Mouse (Mus musculus) kidney, embryonic 16.5 days (tissue): ENCODE results near the gene Zfp184. TPM values are rescaled to one million over a fixed set of nuclear protein-coding genes. Genes with fewer than 3 reads are reported as not detected.

ENCODE experiments used
- ATAC-seq: fragments of 200-750 bp; cut with Nextera tagmentation; 2 replicates; pipeline ENCODE4 v1.8.0; 2017; ENCODE audit warnings: moderate TSS enrichment; ENCODE audit not compliant: low FRiP score, low TSS enrichment
- H3K27ac ChIP-seq: fragments of 300-500 bp; sonication (generic); 2 replicates; pipeline ENCODE4 v1.5.1; 2014; ENCODE audit warnings: low read length
- H3K27me3 ChIP-seq: fragments of 300-500 bp; sonication (generic); 2 replicates; pipeline ENCODE4 v1.6.1; 2014; ENCODE audit warnings: low read length, control low read depth, mixed read lengths; ENCODE audit not compliant: insufficient read depth
- H3K36me3 ChIP-seq: fragments of 300-500 bp; sonication (generic); 2 replicates; pipeline ENCODE4 v1.6.1; 2014; ENCODE audit warnings: low read length, control low read depth, mixed read lengths; ENCODE audit not compliant: insufficient read depth
- H3K4me1 ChIP-seq: fragments of 300-500 bp; sonication (generic); 2 replicates; pipeline ENCODE4 v1.6.1; 2014; ENCODE audit warnings: low read length, control low read depth, mixed read lengths; ENCODE audit not compliant: insufficient read depth
- H3K4me2 ChIP-seq: fragments of 300-500 bp; sonication (generic); replicated peaks from 2 replicates; pipeline ENCODE4 v1.6.1; 2014; ENCODE audit warnings: low read depth, low read length
- H3K4me3 ChIP-seq: fragments of 300-500 bp; sonication (generic); 2 replicates; pipeline ENCODE4 v1.5.1; 2014; ENCODE audit warnings: mild to moderate bottlenecking, low read length
- H3K9ac ChIP-seq: fragments of 300-500 bp; sonication (generic); replicated peaks from 2 replicates; pipeline ENCODE4 v1.6.1; 2014; ENCODE audit warnings: low read length
- H3K9me3 ChIP-seq: fragments of 300-500 bp; sonication (generic); 2 replicates; pipeline ENCODE4 v1.6.1; 2016; ENCODE audit warnings: low read length, control low read depth
- WGBS: fragments of 180-500 bp; shearing (Covaris S2); extraction: QIAGEN DNeasy Blood & Tissue Kit; methylation state at CpG from one replicate; pipeline ENCODE4 v1.1.7; 2014; 5-methylcytosine and 5-hydroxymethylcytosine counted together
- polyA plus RNA-seq: library from polyadenylated mRNA; unstranded; fragments of >200 nt; fragmentation: Nextera tagmentation; extraction: Ambion mirVana; gene quantifications from 2 replicates; pipeline ENCODE4 v1.2.1, GENCODE M21; 2015

Zfp184 gene
- polyA plus RNA-seq, 1 experiment from 2014 or later, result 11.6 TPM

GRCm38 (mm10) chr13:21934982-21935791 lies 9.7 kb upstream of the Zfp184 start:
- WGBS, result 14% methylated on average over 17 of the region's 17 CpGs
- H3K4me2 ChIP-seq, result no peak overlapping the region
- peaks cover 8% of the 10 kb centered on the region; the same call in 1 of the 2 replicates for H3K4me1 ChIP-seq
- H3K27ac ChIP-seq, result no peak overlapping the region
- no peaks in the 10 kb centered on the region for H3K27me3 ChIP-seq
- H3K36me3 ChIP-seq, result no peaks in the 10 kb centered on the region
- H3K4me3 ChIP-seq, result no peak overlapping the region
- no peak for ATAC-seq
- no peak overlapping the region for H3K9ac ChIP-seq
- H3K9me3 ChIP-seq, result no peaks in the 10 kb centered on the region

DNA sequence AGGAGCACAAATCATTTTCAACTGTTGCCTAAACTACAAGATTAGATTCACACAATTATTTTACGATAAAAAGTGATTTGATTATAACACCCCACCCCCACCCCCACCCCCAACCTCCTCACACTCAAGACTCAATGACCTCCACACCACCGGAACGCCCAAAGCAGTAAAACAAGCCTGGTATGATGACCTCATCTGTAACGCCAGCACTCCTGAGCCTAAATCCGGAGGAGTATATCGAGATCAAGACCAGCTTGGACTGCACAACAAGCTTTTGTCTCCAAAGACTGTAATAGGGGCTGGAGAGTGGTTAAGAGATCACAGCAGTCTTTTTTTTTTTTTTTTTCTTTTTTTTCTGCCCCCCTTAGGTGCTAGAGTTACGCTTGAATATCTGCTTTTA lies 9.1 kb upstream of the Zfp184 start:
- no peak overlapping the region for H3K27ac ChIP-seq
- ATAC-seq, result no peak
- peaks cover 8% of the 10 kb centered on the region; the same call in 1 of the 2 replicates for H3K4me1 ChIP-seq
- no peaks in the 10 kb centered on the region for H3K27me3 ChIP-seq
- 7% methylated on average over 7 of the region's 7 CpGs for WGBS
- no peaks in the 10 kb centered on the region for H3K9me3 ChIP-seq
- no peaks in the 10 kb centered on the region for H3K36me3 ChIP-seq
- H3K4me2 ChIP-seq, result peak overlapping the region; percentile 43
- H3K4me3 ChIP-seq, result peak overlapping the region; percentile 8; the same call in 1 of the 2 replicates
- H3K9ac ChIP-seq, result no peak overlapping the region

DNA sequence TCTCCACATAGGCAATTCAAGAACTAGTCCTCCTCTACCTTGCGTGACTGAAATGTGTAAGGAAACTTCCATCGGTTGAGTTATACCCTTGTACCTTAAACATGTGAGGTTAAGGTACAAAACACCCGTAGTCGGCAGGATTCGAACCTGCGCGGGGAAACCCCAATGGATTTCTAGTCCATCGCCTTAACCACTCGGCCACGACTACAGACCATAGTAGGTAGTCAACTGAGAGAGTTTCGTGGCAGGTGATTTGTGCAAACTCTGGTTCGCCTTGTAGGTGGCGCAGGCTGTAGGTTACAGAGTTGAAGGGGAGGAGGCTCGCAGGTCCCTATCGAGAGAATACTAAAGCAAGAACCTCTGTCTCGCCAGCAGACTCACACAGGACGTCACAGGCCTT lies 7.9 kb upstream of the Zfp184 start:
- Histone ChIP-seq H3K36me3 (no peaks in the 10 kb centered on the region), H3K4me2 (peak overlapping the region; percentile 47), H3K27ac (no peak overlapping the region), H3K9me3 (no peaks in the 10 kb centered on the region), H3K4me1 (peaks cover 8% of the 10 kb centered on the region; the same call in 1 of the 2 replicates), H3K9ac (peak overlapping the region; percentile 37; the same call in 1 of the 2 replicates), H3K27me3 (no peaks in the 10 kb centered on the region), H3K4me3 (peak overlapping the region; percentile 37)
- WGBS, result 3% methylated on average over 17 of the region's 17 CpGs
- peak; percentile 17; the same call in 1 of the 2 replicates for ATAC-seq

DNA sequence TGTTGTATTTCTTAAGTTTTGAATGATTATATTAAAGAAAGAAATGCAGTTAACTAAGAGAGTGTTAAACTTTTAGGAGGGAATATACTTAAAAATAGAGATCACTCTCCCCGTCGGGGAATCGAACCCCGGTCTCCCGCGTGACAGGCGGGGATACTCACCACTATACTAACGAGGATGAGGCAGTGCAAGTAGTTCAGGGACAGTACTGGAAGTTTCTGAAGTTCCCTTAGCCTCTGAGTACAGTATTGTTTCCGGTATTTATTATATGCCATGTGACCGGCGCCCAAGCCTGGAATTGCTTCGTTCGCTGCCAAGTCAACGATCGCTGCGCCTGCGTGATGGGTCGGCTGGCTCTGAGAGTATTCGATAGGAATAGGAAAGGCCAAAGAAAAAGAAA lies 4.7 kb upstream of the Zfp184 start:
- Histone ChIP-seq H3K4me3 (peak overlapping the region; percentile 66), H3K4me1 (0 out of 2 replicates have a peak, but pooled peaks cover 4% of the 10 kb centered on the region), H3K27ac (peak overlapping the region; percentile 75), H3K9me3 (no peaks in the 10 kb centered on the region), H3K27me3 (no peaks in the 10 kb centered on the region), H3K9ac (peak overlapping the region; percentile 65), H3K4me2 (peak overlapping the region; percentile 56), H3K36me3 (no peaks in the 10 kb centered on the region)
- ATAC-seq, result peak; percentile 91
- WGBS, result under 1% methylated on average over 19 of the region's 19 CpGs

DNA sequence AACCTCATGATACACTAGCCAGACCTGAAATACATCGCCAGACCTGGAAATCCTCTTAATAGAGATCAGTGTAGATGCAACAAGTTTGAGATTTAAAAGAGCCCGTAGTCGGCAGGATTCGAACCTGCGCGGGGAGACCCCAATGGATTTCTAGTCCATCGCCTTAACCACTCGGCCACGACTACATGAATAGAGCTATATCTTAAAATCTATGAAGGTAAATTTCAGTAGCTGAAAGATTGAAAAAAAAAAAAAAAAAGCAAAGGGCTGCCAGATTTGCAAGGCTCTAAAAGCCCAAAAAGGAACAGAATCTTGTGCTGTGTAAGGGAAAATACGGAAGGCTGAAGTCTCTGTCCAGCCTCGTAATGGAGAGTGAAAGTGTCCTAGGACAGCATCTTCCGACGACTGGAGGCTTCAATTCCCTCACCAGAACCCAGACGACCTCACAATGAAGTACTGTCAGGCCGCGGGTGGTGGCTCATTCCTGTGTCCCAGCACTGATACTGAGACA lies 4.0 kb upstream of the Zfp184 start:
- Histone ChIP-seq H3K9ac (peak overlapping the region; percentile 65), H3K27me3 (no peaks in the 10 kb centered on the region), H3K36me3 (no peaks in the 10 kb centered on the region), H3K9me3 (no peaks in the 10 kb centered on the region), H3K27ac (peak overlapping the region; percentile 75), H3K4me2 (peak overlapping the region; percentile 56), H3K4me1 (peaks cover 8% of the 10 kb centered on the region), H3K4me3 (peak overlapping the region; percentile 66)
- peak; percentile 49; the same call in 1 of the 2 replicates for ATAC-seq
- WGBS, result under 1% methylated on average over 16 of the region's 16 CpGs

GRCm38 (mm10) chr13:21943644-21944043 lies 1.2 kb upstream of the Zfp184 start:
- H3K4me2 ChIP-seq, result no peak overlapping the region
- H3K4me1 ChIP-seq, result peaks cover 13% of the 10 kb centered on the region
- no peak overlapping the region for H3K9ac ChIP-seq
- no peaks in the 10 kb centered on the region for H3K9me3 ChIP-seq
- no peaks in the 10 kb centered on the region for H3K36me3 ChIP-seq
- no peaks in the 10 kb centered on the region for H3K27me3 ChIP-seq
- no peak for ATAC-seq
- H3K4me3 ChIP-seq, result no peak overlapping the region
- H3K27ac ChIP-seq, result no peak overlapping the region
- 89% methylated on average over 1 of the region's 1 CpGs for WGBS

DNA sequence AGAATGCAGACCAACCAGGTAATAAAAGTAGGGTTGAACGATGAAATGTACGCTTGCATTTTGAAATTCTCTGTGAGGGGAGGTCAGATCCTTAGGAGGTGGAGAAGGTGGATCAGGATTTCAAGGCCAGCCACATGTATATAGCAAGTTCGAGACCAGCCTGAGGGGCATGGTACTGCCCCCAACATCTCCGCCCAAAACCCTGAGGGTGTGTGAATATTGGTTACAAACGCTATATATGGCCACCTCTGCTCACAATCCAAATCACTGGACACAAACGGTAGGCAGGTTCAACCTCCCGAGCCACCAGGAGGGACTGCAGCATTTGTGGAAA lies 335 bp upstream of the Zfp184 start:
- H3K4me3 ChIP-seq, result peak overlapping the region; percentile 84
- H3K9me3 ChIP-seq, result no peaks in the 10 kb centered on the region
- no peaks in the 10 kb centered on the region for H3K27me3 ChIP-seq
- H3K4me2 ChIP-seq, result peak overlapping the region; percentile 86
- peaks cover 5% of the 10 kb centered on the region; the same call in 1 of the 2 replicates for H3K36me3 ChIP-seq
- WGBS, result under 1% methylated on average over 7 of the region's 7 CpGs
- peaks cover 13% of the 10 kb centered on the region for H3K4me1 ChIP-seq
- no peak; the same call in 1 of the 2 replicates for ATAC-seq
- H3K9ac ChIP-seq, result peak overlapping the region; percentile 74
- H3K27ac ChIP-seq, result peak overlapping the region; percentile 86

GRCm38 (mm10) chr13:21969269-21969668 lies 24.4 kb downstream of the Zfp184 start:
- Histone ChIP-seq H3K4me1 (0 out of 2 replicates have a peak, but pooled peaks cover 3% of the 10 kb centered on the region), H3K4me3 (no peak overlapping the region), H3K27ac (no peak overlapping the region), H3K4me2 (no peak overlapping the region), H3K9me3 (0 out of 2 replicates have a peak, but pooled peaks cover 5% of the 10 kb centered on the region), H3K36me3 (no peaks in the 10 kb centered on the region), H3K27me3 (no peaks in the 10 kb centered on the region), H3K9ac (no peak overlapping the region)
- no peak for ATAC-seq
- WGBS, result 43% methylated on average over 1 of the region's 1 CpGs

GRCm38 (mm10) chr13:21969816-21970215 lies 24.9 kb downstream of the Zfp184 start:
- ATAC-seq, result no peak
- Histone ChIP-seq H3K4me1 (0 out of 2 replicates have a peak, but pooled peaks cover 3% of the 10 kb centered on the region), H3K27me3 (no peaks in the 10 kb centered on the region), H3K9me3 (0 out of 2 replicates have a peak, but pooled peaks cover 5% of the 10 kb centered on the region), H3K4me3 (no peak overlapping the region), H3K4me2 (no peak overlapping the region), H3K27ac (no peak overlapping the region), H3K36me3 (no peaks in the 10 kb centered on the region), H3K9ac (no peak overlapping the region)
- WGBS, result 42% methylated on average over 2 of the region's 2 CpGs

- no peak overlapping the region for H3K9ac ChIP-seq
- H3K36me3 ChIP-seq, result no peaks in the 10 kb centered on the region
- WGBS, result 28% methylated on average over 3 of the region's 3 CpGs
- H3K4me2 ChIP-seq, result no peak overlapping the region
- H3K9me3 ChIP-seq, result 0 out of 2 replicates have a peak, but pooled peaks cover 5% of the 10 kb centered on the region
- H3K27ac ChIP-seq, result no peak overlapping the region
- H3K27me3 ChIP-seq, result no peaks in the 10 kb centered on the region
- ATAC-seq, result no peak
- no peak overlapping the region for H3K4me3 ChIP-seq
- H3K4me1 ChIP-seq, result 0 out of 2 replicates have a peak, but pooled peaks cover 3% of the 10 kb centered on the region
Observed at GRCm38 (mm10) chr13:21971641-21972040, 26.7 kb downstream of the Zfp184 start.
